Mouse (Mus musculus) cerebellum, adult 2 months (tissue): ENCODE results near the gene Spint2. TPM values are rescaled to one million over a fixed set of nuclear protein-coding genes. Genes with fewer than 3 reads are reported as not detected.
A peak's percentile ranks its signal among the peaks of the same experiment; 100 is the strongest.

Experiments used
- DNase-seq, 2 experiments: peaks; one replicate each; pipeline ENCODE4 v3.0.0; 2021
- H3K27ac ChIP-seq: fragments of 200-500 bp; 2 replicates; pipeline ENCODE4 v1.5.1; 2012; ENCODE audit warnings: low read length, control low read depth, inconsistent platforms; ENCODE audit not compliant: insufficient read depth
- H3K27me3 ChIP-seq: fragments of 200-500 bp; 2 replicates; pipeline ENCODE4 v1.6.1; 2012; ENCODE audit warnings: inconsistent platforms, mild to moderate bottlenecking, low read length, moderate library complexity; ENCODE audit not compliant: control insufficient read depth, insufficient read depth
- H3K4me1 ChIP-seq: fragments of 200-500 bp; 2 replicates; pipeline ENCODE4 v1.6.1; 2011; ENCODE audit warnings: low read length; ENCODE audit not compliant: control insufficient read depth, insufficient read depth
- H3K4me3 ChIP-seq: fragments of 200-500 bp; replicated peaks from 2 replicates; pipeline ENCODE3; 2011; ENCODE audit warnings: mild to moderate bottlenecking, low read depth, low read length, control low read depth; ENCODE audit not compliant: insufficient read depth
- CTCF ChIP-seq: fragments of 200-500 bp; IDR thresholded peaks from 2 replicates; pipeline ENCODE4 v1.5.1; 2011; ENCODE audit warnings: low read depth, mild to moderate bottlenecking, control low read depth, low read length, moderate library complexity, borderline replicate concordance; ENCODE audit not compliant: insufficient read depth
- POLR2A ChIP-seq: fragments of 200-500 bp; IDR thresholded peaks from 2 replicates; pipeline ENCODE4 v1.6.1; 2011; ENCODE audit warnings: low read length, control low read depth, borderline replicate concordance; ENCODE audit not compliant: insufficient read depth
- WGBS: fragments of 180-500 bp; shearing (Covaris S2); methylation state at CpG from one replicate; pipeline ENCODE4 v1.1.7; 2018; 5-methylcytosine and 5-hydroxymethylcytosine counted together
- polyA plus RNA-seq: library from polyadenylated mRNA; depleted of rRNA; stranded (reverse); fragments of >200 nt; gene quantifications from 2 replicates; pipeline ENCODE4 v1.2.3, GENCODE M21; 2012

Spint2 gene
- polyA plus RNA-seq, 1 experiment, result 46.2 TPM

- H3K27ac ChIP-seq, result no peak overlapping the region
- H3K4me3 ChIP-seq, result no peak overlapping the region
- WGBS, result 53% methylated on average over 17 of the region's 17 CpGs
- no peaks in the 10 kb centered on the region for H3K27me3 ChIP-seq
- DNase-seq, result no peak
- peaks cover 41% of the 10 kb centered on the region for H3K4me1 ChIP-seq
- no peak for TF ChIP-seq CTCF
- no peak for TF ChIP-seq POLR2A
Observed at GRCm38 (mm10) chr7:29316137-29316734, 34.5 kb upstream of the Spint2 start.

GRCm38 (mm10) chr7:29314844-29315628 lies 33.3 kb upstream of the Spint2 start:
- no peak overlapping the region for H3K27ac ChIP-seq
- WGBS, result 63% methylated on average over 13 of the region's 13 CpGs
- no peak overlapping the region for H3K4me3 ChIP-seq
- TF ChIP-seq CTCF (no peak), POLR2A (no peak)
- no peak for DNase-seq
- H3K27me3 ChIP-seq, result no peaks in the 10 kb centered on the region
- peaks cover 41% of the 10 kb centered on the region for H3K4me1 ChIP-seq

GRCm38 (mm10) chr7:29313572-29314261 lies 32.0 kb upstream of the Spint2 start:
- WGBS, result 36% methylated on average over 9 of the region's 9 CpGs
- Histone ChIP-seq H3K27ac (no peak overlapping the region), H3K4me3 (no peak overlapping the region), H3K27me3 (no peaks in the 10 kb centered on the region), H3K4me1 (peaks cover 42% of the 10 kb centered on the region)
- TF ChIP-seq CTCF (no peak), POLR2A (no peak)
- no peak for DNase-seq

- TF ChIP-seq POLR2A, result no peak
- no peak for TF ChIP-seq CTCF
- no peak for DNase-seq
- H3K27ac ChIP-seq, result no peak overlapping the region
- H3K4me3 ChIP-seq, result no peak overlapping the region
- H3K4me1 ChIP-seq, result peaks cover 36% of the 10 kb centered on the region
- no peaks in the 10 kb centered on the region for H3K27me3 ChIP-seq
- 49% methylated on average over 9 of the region's 9 CpGs for WGBS
Observed at GRCm38 (mm10) chr7:29313051-29313450, 31.3 kb upstream of the Spint2 start.

- TF ChIP-seq POLR2A, result no peak
- no peak for TF ChIP-seq CTCF
- Histone ChIP-seq H3K4me3 (peak overlapping the region; percentile 55), H3K27ac (no peak overlapping the region), H3K27me3 (no peaks in the 10 kb centered on the region), H3K4me1 (peaks cover 30% of the 10 kb centered on the region)
- 12% methylated on average over 5 of the region's 5 CpGs for WGBS
- no peak for DNase-seq
Observed at GRCm38 (mm10) chr7:29309749-29310148, 28.0 kb upstream of the Spint2 start.

GRCm38 (mm10) chr7:29309221-29309721 lies 27.6 kb upstream of the Spint2 start:
- H3K27ac ChIP-seq, result no peak overlapping the region
- H3K4me1 ChIP-seq, result peaks cover 25% of the 10 kb centered on the region
- whole genome bisulfite sequencing, result under 1% methylated on average over 36 of the region's 36 CpGs
- H3K4me3 ChIP-seq, result peak overlapping the region; percentile 55
- H3K27me3 ChIP-seq, result no peaks in the 10 kb centered on the region
- peak; percentile 72 for DNase-seq
- TF ChIP-seq CTCF, result no peak
- TF ChIP-seq POLR2A, result no peak

GRCm38 (mm10) chr7:29307350-29308104 lies 25.8 kb upstream of the Spint2 start:
- DNase-seq, result peak; percentile 96 to 97
- WGBS, result under 1% methylated on average over 42 of the region's 42 CpGs
- no peak for TF ChIP-seq CTCF
- no peak for TF ChIP-seq POLR2A
- H3K4me1 ChIP-seq, result peaks cover 14% of the 10 kb centered on the region; the same call in 1 of the 2 replicates
- peak overlapping the region; percentile 63 for H3K4me3 ChIP-seq
- no peak overlapping the region for H3K27ac ChIP-seq
- H3K27me3 ChIP-seq, result no peaks in the 10 kb centered on the region
